Mouse (Mus musculus) MEL (cell line): Measurements from ENCODE around the gene Kctd20.

ENCODE experiments used
- CTCF ChIP-seq, 3 experiments: IDR thresholded peaks in 2 of 3; conservative IDR thresholded peaks in 1 of 3; 2 replicates each; pipeline ENCODE4 v1.5.1; 2011 to 2012; ENCODE audit warnings: low read length in 3 of 3, low read depth in 2 of 3, mild to moderate bottlenecking in 2 of 3, improper control_type of control experiment in 1 of 3, inconsistent platforms in 1 of 3, mixed read lengths in 1 of 3, moderate library complexity in 1 of 3; ENCODE audit not compliant: control insufficient read depth in 1 of 3, insufficient read depth in 1 of 3, poor library complexity in 1 of 3, severe bottlenecking in 1 of 3
- JUND ChIP-seq: IDR thresholded peaks from 2 replicates; pipeline ENCODE4 v1.6.1; 2011; ENCODE audit warnings: low read depth, mild to moderate bottlenecking, improper control_type of control experiment, low read length
- NELFE ChIP-seq: IDR thresholded peaks from 2 replicates; pipeline ENCODE4 v1.6.1; 2011; ENCODE audit warnings: low read depth, low read length, improper control_type of control experiment
- POLR2A ChIP-seq, 2 experiments: IDR thresholded peaks; 2 replicates each; pipeline ENCODE4 v1.6.1; 2011 to 2012; ENCODE audit warnings: low read length in 2 of 2, mild to moderate bottlenecking in 2 of 2, control low read depth in 1 of 2, improper control_type of control experiment in 1 of 2, low read depth in 1 of 2, moderate library complexity in 1 of 2; ENCODE audit not compliant: control insufficient read depth in 1 of 2, insufficient read depth in 1 of 2, poor library complexity in 1 of 2
- POLR2AphosphoS2 ChIP-seq: IDR thresholded peaks from 2 replicates; pipeline ENCODE4 v1.6.1; 2011; ENCODE audit warnings: low read length, improper control_type of control experiment

GRCm38 (mm10) chr17:28986833-28987232, 35.1 kb downstream of the Kctd20 start:
- TF ChIP-seq NELFE (no peak), POLR2A (IDR thresholded peaks at IDR 0.05; ENCODE audit: control insufficient read depth in 1 of 2, insufficient read depth in 1 of 2, low read depth in 1 of 2, low read length in 2 of 2, poor library complexity in 1 of 2) (no peak), CTCF (IDR thresholded peaks at IDR 0.05 in 2 of 3, conservative IDR thresholded peaks at IDR 0.05 in 1 of 3; ENCODE audit: control insufficient read depth in 1 of 3, insufficient read depth in 1 of 3, low read depth in 2 of 3, low read length in 3 of 3, poor library complexity in 1 of 3, severe bottlenecking in 1 of 3) (peak; percentile 42 to 86 (median 64)), POLR2AphosphoS2 (no peak), JUND (no peak)
